Mouse (Mus musculus) adrenal gland, postnatal 0 days (tissue): ENCODE results near the gene Dok5. TPM values are rescaled to one million over a fixed set of nuclear protein-coding genes. Genes with fewer than 3 reads are reported as not detected.

ENCODE experiments used
- polyA plus RNA-seq: library from polyadenylated mRNA; unstranded; fragments of >200 nt; fragmentation: Nextera tagmentation; extraction: Ambion mirVana; gene quantifications from 2 replicates; pipeline ENCODE4 v1.2.1, GENCODE M21; 2015

The Dok5 gene
- 2.0 and 2.7 TPM in 2 replicates for polyA plus RNA-seq

GRCm38 (mm10) chr2:170731632-170732561 lies at the start of gene Dok5:
TSS of gene Dok5 (plus strand) at chr2:170731807.

Other genes with a start within 250 kb of the Dok5 start
- gene Pfdn4, start 235.4 kb upstream of the Dok5 start, polyA plus RNA-seq: 107 and 186 TPM in 2 replicates
- 0.10 TPM in 1 of 2 replicates, not detected in the other for gene Cyp24a1, start 234.7 kb upstream of the Dok5 start, polyA plus RNA-seq
- not detected in 2 replicates for gene 4930470P17Rik, start 129.8 kb upstream of the Dok5 start, polyA plus RNA-seq